Mouse (Mus musculus) kidney, postnatal 14 days (tissue): ENCODE data around the gene Lgr5.
A peak's percentile ranks its signal among the peaks of the same experiment; 100 is the strongest.

Source experiments
- DNase-seq: peaks from one replicate; pipeline ENCODE4 v3.0.0; 2022; ENCODE audit warnings: mixed read lengths

The Lgr5 gene

GRCm38 (mm10) chr10:115413496-115413895, 174.1 kb downstream of the Lgr5 start:
- no peak for DNase-seq

GRCm38 (mm10) chr10:115406393-115406792, 181.2 kb downstream of the Lgr5 start:
- peak; percentile 59 for DNase-seq
